Mouse (Mus musculus) kidney, embryonic 15.5 days (tissue): ENCODE results near the gene Unc93a. TPM values are rescaled to one million over a fixed set of nuclear protein-coding genes. Genes with fewer than 3 reads are reported as not detected.
"Not testable (repeated sequence)": the region's sequence is repeated elsewhere in the genome, so short reads cannot be mapped to it uniquely, and the experiment has no call there.

Experiments used
- ATAC-seq: fragments of 200-750 bp; cut with Nextera tagmentation; replicated peaks from 2 replicates; pipeline ENCODE4 v1.8.0; 2017; ENCODE audit warnings: moderate TSS enrichment; ENCODE audit not compliant: low FRiP score
- H3K27ac ChIP-seq: fragments of 300-500 bp; sonication (generic); 2 replicates; pipeline ENCODE4 v1.5.1; 2015; ENCODE audit warnings: mild to moderate bottlenecking, inconsistent platforms
- H3K27me3 ChIP-seq: fragments of 300-500 bp; sonication (generic); 2 replicates; pipeline ENCODE4 v1.6.1; 2015; ENCODE audit warnings: inconsistent platforms
- H3K36me3 ChIP-seq: fragments of 300-500 bp; sonication (generic); 2 replicates; pipeline ENCODE4 v1.6.1; 2015; ENCODE audit warnings: inconsistent platforms
- H3K4me1 ChIP-seq: fragments of 300-500 bp; sonication (generic); 2 replicates; pipeline ENCODE4 v1.6.1; 2015; ENCODE audit warnings: inconsistent platforms
- H3K4me2 ChIP-seq: fragments of 300-500 bp; sonication (generic); 2 replicates; pipeline ENCODE4 v1.6.1; 2015; ENCODE audit warnings: moderate library complexity, mild to moderate bottlenecking, inconsistent platforms
- H3K4me3 ChIP-seq: fragments of 300-500 bp; sonication (generic); replicated peaks from 2 replicates; pipeline ENCODE4 v1.5.1; 2015; ENCODE audit warnings: mild to moderate bottlenecking, inconsistent platforms
- H3K9ac ChIP-seq: fragments of 300-500 bp; sonication (generic); 2 replicates; pipeline ENCODE4 v1.6.1; 2015; ENCODE audit warnings: mild to moderate bottlenecking, inconsistent platforms
- H3K9me3 ChIP-seq: fragments of 300-500 bp; sonication (generic); replicated peaks from 2 replicates; pipeline ENCODE4 v1.6.1; 2016; ENCODE audit warnings: inconsistent platforms
- WGBS: fragments of 180-500 bp; shearing (Covaris S2); methylation state at CpG from one replicate; pipeline ENCODE4 v1.1.7; 2015; ENCODE audit warnings: mixed read lengths; 5-methylcytosine and 5-hydroxymethylcytosine counted together
- polyA plus RNA-seq: library from polyadenylated mRNA; unstranded; fragments of >200 nt; fragmentation: Nextera tagmentation; extraction: Ambion mirVana; gene quantifications from 2 replicates; pipeline ENCODE4 v1.2.1, GENCODE M21; 2015

Gene Unc93a
- not detected in 2 replicates for polyA plus RNA-seq

DNA sequence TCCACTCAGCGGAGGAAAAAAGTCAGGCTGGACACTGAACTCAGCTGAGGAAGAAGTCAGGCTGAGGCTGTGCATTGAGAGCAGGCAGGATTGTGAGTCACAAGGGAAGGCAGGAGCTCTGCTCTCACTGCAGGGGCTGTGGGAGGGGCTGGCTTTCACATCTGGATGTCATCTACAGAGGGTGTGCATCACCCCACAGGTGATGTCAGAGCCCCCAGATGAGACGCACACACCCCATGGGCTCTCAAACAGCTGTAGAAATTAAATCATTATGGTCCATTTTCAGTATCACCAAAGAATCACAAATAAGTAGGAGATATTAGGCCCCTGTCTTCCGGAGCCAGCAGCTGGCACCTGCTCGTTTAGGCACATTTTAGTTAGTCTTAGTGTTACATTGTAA is at the start of gene Unc93a:
Unc93a (minus strand) TSS at position 101 of the 400 bp plus-strand sequence.
- not testable (repeated sequence) for H3K27ac ChIP-seq, H3K36me3 ChIP-seq, H3K27me3 ChIP-seq, H3K9ac ChIP-seq, H3K4me1 ChIP-seq, H3K4me3 ChIP-seq, H3K9me3 ChIP-seq, ATAC-seq, H3K4me2 ChIP-seq
- WGBS: 81% methylated on average over 3 of the region's 4 CpGs

DNA sequence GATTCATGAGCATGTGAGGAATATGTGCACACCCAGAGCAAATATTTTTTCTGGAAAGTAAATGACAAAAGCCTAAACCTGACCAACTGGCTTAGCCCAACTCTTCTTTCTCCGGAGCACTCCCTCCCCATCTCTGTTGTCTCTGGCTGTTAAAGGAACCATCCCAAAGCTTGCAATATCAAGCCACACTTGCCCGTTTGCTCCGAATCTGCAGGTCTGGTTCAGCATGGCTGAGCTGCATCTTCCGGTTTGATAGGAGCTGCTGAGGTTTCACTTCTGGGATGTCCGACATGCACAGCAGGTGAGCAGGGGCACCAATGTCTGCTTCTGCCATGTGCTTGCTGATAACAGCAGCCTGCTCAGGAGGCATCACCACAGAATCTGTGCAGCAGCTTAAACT is 48.9 kb upstream of the Unc93a start:
- 91% methylated on average over 5 of the region's 5 CpGs for WGBS
- not testable (repeated sequence) for H3K4me2 ChIP-seq, H3K27ac ChIP-seq, H3K9ac ChIP-seq, ATAC-seq, H3K4me1 ChIP-seq, H3K27me3 ChIP-seq, H3K4me3 ChIP-seq, H3K36me3 ChIP-seq
- H3K9me3 ChIP-seq: peaks cover 27% of the 10 kb centered on the region

DNA sequence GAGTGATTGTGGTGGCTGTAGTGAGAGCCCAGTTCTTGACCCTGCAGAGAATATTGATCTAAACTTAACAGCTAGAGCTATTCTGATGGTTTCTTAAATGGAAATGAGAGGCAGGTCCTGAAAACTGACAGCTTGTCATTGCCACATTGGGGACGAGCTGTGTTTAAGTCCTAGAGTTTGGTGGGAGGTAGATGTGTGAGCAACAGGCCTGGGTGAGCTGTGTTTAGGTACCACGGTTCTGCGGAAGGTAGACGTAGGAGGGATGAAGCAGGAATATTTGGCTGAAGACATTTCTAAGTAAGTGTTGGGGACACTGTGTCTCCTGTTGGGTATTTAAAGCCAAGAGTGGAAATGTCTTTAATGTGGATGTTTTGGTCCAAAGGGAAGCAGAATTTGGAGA is 47.4 kb upstream of the Unc93a start:
- WGBS: 88% methylated on average over 4 of the region's 4 CpGs
- not testable (repeated sequence) for H3K4me3 ChIP-seq, ATAC-seq, H3K27me3 ChIP-seq, H3K4me1 ChIP-seq, H3K36me3 ChIP-seq, H3K27ac ChIP-seq, H3K9ac ChIP-seq, H3K4me2 ChIP-seq
- peaks cover 21% of the 10 kb centered on the region for H3K9me3 ChIP-seq

DNA sequence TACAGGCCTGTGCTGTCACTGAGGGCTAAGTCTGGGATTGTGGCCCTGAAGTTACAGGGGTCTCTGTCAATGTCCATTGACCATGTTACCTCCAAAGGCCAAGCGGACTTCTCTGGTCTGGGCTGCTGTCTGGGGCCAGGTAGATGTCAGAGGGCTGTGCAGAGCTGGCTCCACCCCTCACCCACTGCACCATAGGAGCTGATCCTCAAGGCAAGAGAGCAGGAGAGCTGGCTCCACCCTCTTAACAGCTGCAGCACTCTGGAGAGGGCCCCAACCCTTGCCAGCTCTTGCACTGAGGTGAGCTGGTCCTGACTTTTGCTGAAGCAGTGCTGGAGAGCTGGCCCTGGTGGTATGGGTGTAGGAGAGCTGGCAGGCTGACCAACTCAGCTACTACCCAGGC is 46.2 kb upstream of the Unc93a start:
- H3K27me3 ChIP-seq, H3K4me2 ChIP-seq, H3K36me3 ChIP-seq, H3K4me1 ChIP-seq, H3K4me3 ChIP-seq, H3K9ac ChIP-seq, H3K27ac ChIP-seq: not testable (repeated sequence)
- 69% methylated on average over 1 of the region's 1 CpGs for WGBS
- H3K9me3 ChIP-seq: peaks cover 18% of the 10 kb centered on the region
- ATAC-seq: peak; percentile 20; the same call in 1 of the 2 replicates

DNA sequence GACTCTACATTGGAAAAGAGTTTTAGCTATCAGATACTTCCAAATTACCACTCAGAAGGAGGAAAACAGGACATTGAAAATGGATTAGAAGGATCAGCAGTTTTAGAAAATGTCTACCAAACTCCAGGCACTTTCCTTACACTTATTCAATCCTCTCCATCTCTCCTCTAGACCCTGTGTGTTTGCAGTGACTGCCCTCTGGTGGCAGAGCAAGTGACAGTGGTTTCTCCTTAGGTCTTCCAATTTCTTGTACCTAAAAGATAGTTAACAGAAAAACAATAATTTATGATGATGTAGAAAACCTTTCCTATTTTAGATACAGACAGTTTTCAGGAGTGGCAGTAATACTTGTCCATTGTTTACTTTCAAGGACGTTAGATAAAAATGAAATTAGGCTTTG is 44.0 kb upstream of the Unc93a start:
- not testable (repeated sequence) for H3K27me3 ChIP-seq, H3K9me3 ChIP-seq, H3K4me1 ChIP-seq, H3K36me3 ChIP-seq, H3K9ac ChIP-seq, H3K4me2 ChIP-seq, H3K4me3 ChIP-seq, ATAC-seq, H3K27ac ChIP-seq
- 57% methylated on average over 1 of the region's 1 CpGs for WGBS

DNA sequence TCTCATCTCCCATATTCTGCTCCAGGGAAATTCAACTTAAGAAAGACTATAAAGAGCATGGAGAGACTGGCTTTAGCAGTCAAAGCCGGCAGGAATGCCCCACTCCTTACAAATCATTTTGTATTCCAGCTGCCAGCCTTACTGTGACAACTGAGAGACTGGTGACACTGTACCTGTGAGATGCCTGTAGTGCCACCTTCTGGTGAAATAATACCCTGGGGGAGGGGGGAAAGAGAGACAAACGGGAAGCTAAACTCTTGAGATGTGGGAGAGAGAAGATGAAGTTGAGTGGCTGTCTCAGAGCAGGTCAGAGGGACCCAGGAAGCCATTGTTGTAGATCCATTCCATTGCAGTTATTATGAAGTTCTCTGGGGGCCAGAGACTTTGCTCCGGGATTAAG is 42.4 kb upstream of the Unc93a start:
- H3K4me2 ChIP-seq, ATAC-seq, H3K9me3 ChIP-seq, H3K27ac ChIP-seq, H3K9ac ChIP-seq, H3K27me3 ChIP-seq, H3K4me3 ChIP-seq, H3K4me1 ChIP-seq, H3K36me3 ChIP-seq: not testable (repeated sequence)
- WGBS: 38% methylated on average over 2 of the region's 3 CpGs

DNA sequence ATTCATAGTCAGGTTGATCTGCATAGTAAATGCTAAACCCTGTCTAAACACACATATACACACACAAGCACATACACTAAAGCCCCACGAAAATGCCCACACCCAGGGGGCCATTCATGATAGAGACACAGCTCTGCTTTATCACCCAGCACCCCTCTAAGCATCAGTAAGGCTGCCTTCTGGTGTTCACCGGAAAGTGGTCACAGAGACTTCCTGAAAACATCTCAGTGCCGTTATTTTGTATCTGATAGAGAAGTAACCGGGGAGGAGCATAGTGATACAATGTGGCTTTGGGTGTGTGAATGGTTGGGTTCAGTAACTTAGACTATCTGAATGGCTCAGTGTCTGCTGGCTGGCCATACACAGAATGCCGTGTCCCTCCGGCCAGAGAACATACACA is 42.0 kb upstream of the Unc93a start:
- H3K4me1 ChIP-seq, H3K4me2 ChIP-seq, H3K36me3 ChIP-seq, H3K9ac ChIP-seq, H3K27me3 ChIP-seq, ATAC-seq, H3K9me3 ChIP-seq, H3K27ac ChIP-seq, H3K4me3 ChIP-seq: not testable (repeated sequence)
- WGBS: 84% methylated on average over 6 of the region's 6 CpGs

DNA sequence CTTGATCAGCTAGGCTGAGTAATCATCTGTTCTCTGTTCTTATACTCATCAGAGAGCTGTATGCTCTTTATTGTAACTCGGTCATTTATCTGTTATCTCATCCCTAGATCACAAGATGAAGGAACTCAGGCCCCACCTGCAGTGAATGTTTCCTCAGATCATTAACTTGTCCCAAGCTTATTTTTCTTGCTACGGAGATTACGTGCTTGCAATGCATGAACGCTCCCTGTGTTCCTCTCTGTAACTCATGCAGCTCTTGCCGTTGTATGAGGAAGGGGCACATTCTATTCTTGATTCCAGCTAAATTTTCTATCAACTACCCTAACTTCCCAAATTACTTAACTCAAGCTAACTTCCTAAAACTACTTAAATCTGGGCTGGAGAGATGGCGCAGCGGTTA is 14.5 kb upstream of the Unc93a start:
- not testable (repeated sequence) for H3K9me3 ChIP-seq, H3K9ac ChIP-seq, H3K27ac ChIP-seq, H3K36me3 ChIP-seq, H3K4me2 ChIP-seq, H3K4me1 ChIP-seq, H3K4me3 ChIP-seq, H3K27me3 ChIP-seq
- WGBS: 48% methylated on average over 7 of the region's 7 CpGs
- peak; percentile 69 for ATAC-seq

DNA sequence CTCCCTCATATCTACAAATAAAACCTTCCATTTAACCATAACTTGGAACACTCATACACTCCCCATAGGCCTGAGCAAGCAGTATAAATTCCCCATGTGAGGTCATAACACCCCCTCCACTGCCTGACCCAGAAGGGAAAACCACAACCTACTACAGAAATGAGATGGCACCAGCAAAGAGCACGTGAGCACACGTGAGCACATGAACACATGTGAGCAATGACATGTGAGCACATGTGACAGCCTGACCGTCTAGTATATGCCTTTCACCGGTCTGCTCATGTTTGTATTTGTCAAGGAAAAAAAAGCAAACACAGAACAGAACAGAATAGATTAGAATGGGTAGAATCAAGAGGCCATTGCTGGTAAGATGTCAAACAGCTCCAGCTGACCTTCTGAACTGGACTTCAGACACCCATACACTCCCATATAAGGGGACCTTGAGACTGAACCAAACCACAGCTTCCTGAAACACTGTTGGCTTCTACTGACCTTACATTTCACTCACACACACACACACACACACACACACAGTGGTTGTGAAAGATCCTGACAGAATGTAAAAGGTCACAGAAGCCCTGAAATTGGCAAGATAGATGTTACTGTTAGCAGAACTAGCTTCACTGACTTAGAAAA is 13.1 kb upstream of the Unc93a start:
- WGBS: 85% methylated on average over 4 of the region's 4 CpGs
- ATAC-seq, H3K4me1 ChIP-seq, H3K27me3 ChIP-seq, H3K4me2 ChIP-seq, H3K9ac ChIP-seq, H3K4me3 ChIP-seq, H3K27ac ChIP-seq, H3K9me3 ChIP-seq, H3K36me3 ChIP-seq: not testable (repeated sequence)

DNA sequence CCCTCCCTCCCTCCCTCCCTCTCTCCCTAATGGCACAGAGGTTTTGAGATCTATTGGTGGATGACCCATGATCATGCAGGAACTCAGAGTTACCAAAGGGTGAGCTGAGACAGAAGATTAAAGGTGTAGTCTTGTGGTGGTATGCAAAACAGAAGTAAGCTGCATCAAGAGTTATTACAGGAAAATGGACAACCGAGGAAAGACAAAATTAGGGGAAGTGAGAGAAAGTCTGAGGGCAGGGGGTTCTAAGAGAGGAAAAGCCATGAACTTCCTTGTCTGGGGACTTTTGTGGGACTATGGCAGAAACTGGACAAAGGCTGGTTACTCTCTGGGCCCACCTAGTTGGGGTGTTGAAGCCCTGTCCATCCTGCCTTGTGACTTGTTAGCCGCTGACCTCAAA is 11.1 kb upstream of the Unc93a start:
- not testable (repeated sequence) for H3K4me2 ChIP-seq, ATAC-seq, H3K27me3 ChIP-seq, H3K4me3 ChIP-seq, H3K4me1 ChIP-seq, H3K9ac ChIP-seq, H3K9me3 ChIP-seq, H3K27ac ChIP-seq, H3K36me3 ChIP-seq
- no CpG with 5 or more reads among the region's 2 CpGs for WGBS

DNA sequence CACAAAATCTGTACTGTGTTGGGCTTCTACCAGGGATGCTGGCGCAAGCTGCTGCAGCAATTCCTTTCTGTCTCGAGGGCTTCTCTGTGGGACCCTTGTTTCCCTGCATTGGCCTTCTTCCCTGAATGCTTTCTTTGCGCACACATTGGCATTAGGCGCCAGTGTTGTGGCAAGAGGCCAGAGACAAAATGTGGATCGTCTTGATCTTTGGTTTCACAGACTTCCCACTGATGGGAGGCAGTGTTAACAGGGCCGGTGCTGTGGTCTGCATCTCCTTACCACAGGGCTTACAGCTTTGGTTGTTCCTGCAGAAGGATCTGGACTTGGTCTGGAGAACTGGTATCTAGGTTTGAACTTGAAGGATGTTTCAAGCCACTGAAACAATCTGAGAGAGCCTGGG is 3.7 kb upstream of the Unc93a start:
- not testable (repeated sequence) for H3K9me3 ChIP-seq, H3K36me3 ChIP-seq, ATAC-seq, H3K4me1 ChIP-seq, H3K4me2 ChIP-seq, H3K27me3 ChIP-seq, H3K27ac ChIP-seq, H3K9ac ChIP-seq, H3K4me3 ChIP-seq
- 69% methylated on average over 1 of the region's 6 CpGs for WGBS

DNA sequence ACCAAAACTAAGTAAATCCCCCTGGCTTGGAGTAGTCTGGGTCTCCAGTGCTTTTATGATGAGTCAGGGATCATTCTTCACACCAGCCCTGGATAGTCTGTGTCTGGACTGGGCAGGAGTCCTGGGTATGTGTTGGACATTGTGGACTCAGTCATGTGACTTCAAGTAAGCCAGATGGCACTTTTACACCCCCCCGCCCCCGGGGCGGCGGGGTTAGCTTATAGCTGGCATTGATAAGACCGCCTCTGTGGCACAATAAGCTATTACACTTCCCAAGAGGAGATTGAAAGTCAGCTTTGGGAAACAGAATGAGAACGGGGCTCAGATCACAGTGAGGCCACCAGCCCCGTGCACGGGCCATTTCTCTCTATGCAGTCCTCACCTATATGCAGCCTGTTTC is 742 bp upstream of the Unc93a start:
- not testable (repeated sequence) for H3K4me3 ChIP-seq, ATAC-seq, H3K4me1 ChIP-seq, H3K27me3 ChIP-seq, H3K9ac ChIP-seq, H3K9me3 ChIP-seq, H3K36me3 ChIP-seq, H3K4me2 ChIP-seq, H3K27ac ChIP-seq
- 77% methylated on average over 8 of the region's 8 CpGs for WGBS

DNA sequence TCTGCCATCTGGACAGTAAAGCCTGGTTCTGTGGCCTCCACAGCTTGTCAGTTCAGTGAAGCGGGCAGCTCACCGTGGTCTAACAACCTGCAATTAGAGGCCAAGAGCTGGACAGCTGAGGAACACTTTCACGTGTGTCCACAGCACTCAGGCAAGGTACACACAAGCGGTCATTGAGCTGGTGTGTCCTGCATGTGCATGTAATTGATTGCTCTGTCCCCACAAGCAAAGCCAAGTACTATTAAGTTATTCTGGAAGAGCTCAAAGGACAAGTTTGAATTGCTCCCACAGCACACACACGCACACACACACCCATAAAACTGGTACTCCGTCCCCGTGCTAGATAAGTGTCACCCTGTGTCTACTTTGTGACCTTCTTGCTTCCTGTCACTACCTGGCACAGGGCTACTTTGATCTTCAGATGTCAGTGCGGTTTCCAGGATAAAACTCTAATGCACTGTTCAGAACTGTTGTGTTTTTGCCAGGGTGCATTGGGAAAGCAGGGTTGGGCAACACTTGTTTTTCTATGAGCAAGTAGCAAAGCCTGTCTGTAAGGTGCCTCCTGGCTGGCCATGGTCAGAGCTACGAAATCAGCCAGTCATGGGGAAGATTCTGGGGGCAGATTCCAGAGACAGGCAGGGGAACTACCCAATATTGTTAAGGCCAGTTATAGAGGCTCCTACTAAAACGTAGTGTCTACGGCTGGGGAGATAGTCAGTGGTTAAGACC is 1.7 kb downstream of the Unc93a start:
- 66% methylated on average over 10 of the region's 11 CpGs for WGBS
- not testable (repeated sequence) for H3K27ac ChIP-seq, H3K9me3 ChIP-seq, H3K36me3 ChIP-seq, H3K4me2 ChIP-seq, H3K4me3 ChIP-seq, H3K4me1 ChIP-seq, H3K9ac ChIP-seq, H3K27me3 ChIP-seq
- ATAC-seq: 0 out of 2 replicates have a peak, but pooled peaks have one; percentile 13
